Mouse (Mus musculus): Measurements from ENCODE around the gene Pink1. TPM values are rescaled to one million over a fixed set of nuclear protein-coding genes. Genes with fewer than 3 reads are reported as not detected.
A peak's percentile ranks its signal among the peaks of the same experiment; 100 is the strongest.

Gene Pink1
- total and polyA plus RNA-seq, 2 experiments from 2014 or later = 143 to 288 TPM

- no peaks in the 10 kb centered on the region for H3K27me3 ChIP-seq (ENCODE audit: insufficient read depth, low read length)
- no peak overlapping the region for H3K9ac ChIP-seq (replicated peaks; ENCODE audit: low read length)
- DNase-seq (ENCODE audit: low spot score) (peak; percentile 39), ATAC-seq (no peak)
- H3K4me3 ChIP-seq (ENCODE audit: low read length) = no peak overlapping the region
- no peaks in the 10 kb centered on the region for H3K36me3 ChIP-seq (ENCODE audit: insufficient read depth, low read length)
- no peaks in the 10 kb centered on the region for H3K4me1 ChIP-seq (ENCODE audit: insufficient read depth, low read length)
- H3K9me3 ChIP-seq (ENCODE audit: low read length) = no peaks in the 10 kb centered on the region
- H3K4me2 ChIP-seq (ENCODE audit: low read depth, low read length) = no peak overlapping the region
- 50% methylated on average over 10 of the region's 10 CpGs for WGBS
- H3K27ac ChIP-seq = peak overlapping the region; percentile 16; the same call in 1 of the 2 replicates
- no peak for TF ChIP-seq CTCF (IDR thresholded peaks at IDR 0.05; ENCODE audit: low read depth)
Observed at GRCm38 (mm10) chr4:138343341-138343837, 17.3 kb upstream of the Pink1 start.

- H3K27ac ChIP-seq = peak overlapping the region; percentile 16; the same call in 1 of the 2 replicates
- DNase-seq (ENCODE audit: low spot score) = no peak
- no peaks in the 10 kb centered on the region for H3K27me3 ChIP-seq (ENCODE audit: insufficient read depth, low read length)
- no peaks in the 10 kb centered on the region for H3K4me1 ChIP-seq (ENCODE audit: insufficient read depth, low read length)
- no peak overlapping the region for H3K4me2 ChIP-seq (ENCODE audit: low read depth, low read length)
- TF ChIP-seq CTCF (IDR thresholded peaks at IDR 0.05; ENCODE audit: low read depth) = no peak
- no peak for ATAC-seq
- H3K9me3 ChIP-seq (ENCODE audit: low read length) = no peaks in the 10 kb centered on the region
- no peak overlapping the region for H3K4me3 ChIP-seq (ENCODE audit: low read length)
- H3K9ac ChIP-seq (replicated peaks; ENCODE audit: low read length) = no peak overlapping the region
- H3K36me3 ChIP-seq (ENCODE audit: insufficient read depth, low read length) = no peaks in the 10 kb centered on the region
- WGBS = 85% methylated on average over 6 of the region's 6 CpGs
Observed at GRCm38 (mm10) chr4:138342778-138343177, 16.7 kb upstream of the Pink1 start.

DNA sequence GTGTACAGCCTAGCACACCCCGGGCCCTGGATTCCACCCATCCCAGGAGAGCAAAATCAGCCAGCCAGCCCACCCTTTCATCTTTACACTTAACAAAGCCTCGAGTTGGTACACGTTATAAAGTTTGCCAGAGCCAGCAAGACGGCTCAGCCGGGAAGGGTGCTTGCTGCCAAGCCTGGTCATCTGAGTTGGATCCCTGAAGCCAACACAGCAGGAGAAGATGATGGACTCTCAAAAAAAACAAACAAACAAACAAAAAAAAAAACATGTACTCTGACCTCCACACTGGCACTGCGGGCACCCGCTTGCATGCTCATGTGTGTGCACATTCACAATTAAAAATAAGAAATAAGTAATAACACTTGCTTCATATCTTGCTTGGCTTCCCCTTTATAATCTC lies 15.9 kb upstream of the Pink1 start:
- H3K27ac ChIP-seq = no peak overlapping the region
- TF ChIP-seq CTCF (IDR thresholded peaks at IDR 0.05; ENCODE audit: low read depth) = no peak
- H3K36me3 ChIP-seq (ENCODE audit: insufficient read depth, low read length) = no peaks in the 10 kb centered on the region
- no peaks in the 10 kb centered on the region for H3K9me3 ChIP-seq (ENCODE audit: low read length)
- no peaks in the 10 kb centered on the region for H3K27me3 ChIP-seq (ENCODE audit: insufficient read depth, low read length)
- H3K9ac ChIP-seq (replicated peaks; ENCODE audit: low read length) = no peak overlapping the region
- WGBS = 56% methylated on average over 7 of the region's 7 CpGs
- no peak overlapping the region for H3K4me2 ChIP-seq (ENCODE audit: low read depth, low read length)
- ATAC-seq (no peak), DNase-seq (ENCODE audit: low spot score) (no peak)
- H3K4me3 ChIP-seq (ENCODE audit: low read length) = no peak overlapping the region
- H3K4me1 ChIP-seq (ENCODE audit: insufficient read depth, low read length) = no peaks in the 10 kb centered on the region

DNA sequence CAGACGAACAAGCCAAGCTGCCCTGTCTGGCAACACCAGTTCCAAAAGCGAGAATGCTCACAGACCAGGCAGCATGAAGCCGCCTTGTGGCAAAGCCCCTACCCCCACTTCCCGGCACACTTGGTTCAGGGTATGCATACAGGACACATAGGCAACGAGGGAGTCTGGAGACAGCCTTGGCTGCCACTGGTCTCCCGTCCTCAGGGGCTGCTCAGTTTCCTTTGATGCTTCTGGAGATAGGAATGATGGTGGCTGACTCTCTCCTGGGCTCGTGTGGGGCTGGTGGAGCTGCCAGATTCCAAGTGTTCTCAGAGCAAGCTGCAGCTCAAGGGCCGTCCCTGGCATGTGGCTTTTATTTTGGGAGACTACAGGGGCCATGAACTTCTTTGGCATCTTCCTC lies 15.3 kb upstream of the Pink1 start:
- TF ChIP-seq CTCF (IDR thresholded peaks at IDR 0.05; ENCODE audit: low read depth) = no peak
- no peak overlapping the region for H3K4me3 ChIP-seq (ENCODE audit: low read length)
- no peaks in the 10 kb centered on the region for H3K9me3 ChIP-seq (ENCODE audit: low read length)
- no peak overlapping the region for H3K4me2 ChIP-seq (ENCODE audit: low read depth, low read length)
- 53% methylated on average over 8 of the region's 8 CpGs for WGBS
- ATAC-seq (no peak), DNase-seq (ENCODE audit: low spot score) (no peak)
- H3K36me3 ChIP-seq (ENCODE audit: insufficient read depth, low read length) = no peaks in the 10 kb centered on the region
- H3K27me3 ChIP-seq (ENCODE audit: insufficient read depth, low read length) = no peaks in the 10 kb centered on the region
- no peak overlapping the region for H3K27ac ChIP-seq
- H3K4me1 ChIP-seq (ENCODE audit: insufficient read depth, low read length) = no peaks in the 10 kb centered on the region
- H3K9ac ChIP-seq (replicated peaks; ENCODE audit: low read length) = no peak overlapping the region

DNA sequence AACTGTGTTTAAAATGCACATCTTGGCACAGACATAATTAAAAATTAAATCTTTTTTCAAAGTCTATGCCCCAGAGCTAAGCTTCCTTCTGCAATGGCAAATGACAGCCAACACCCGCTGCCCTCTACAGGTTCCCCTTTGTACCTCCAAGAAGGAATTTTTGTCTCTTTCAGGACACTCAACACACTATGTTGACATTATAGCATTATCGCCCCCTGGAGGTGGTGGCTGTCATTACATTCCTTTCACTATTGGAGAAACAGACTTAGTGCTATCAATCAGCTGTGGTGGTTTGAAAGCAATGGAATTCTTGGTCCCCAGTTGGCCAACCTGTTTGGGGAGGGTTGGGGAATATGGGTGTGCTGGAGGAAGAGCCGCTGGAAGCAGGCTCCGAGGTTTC lies 13.9 kb upstream of the Pink1 start:
- no peaks in the 10 kb centered on the region for H3K27me3 ChIP-seq (ENCODE audit: insufficient read depth, low read length)
- no peak overlapping the region for H3K27ac ChIP-seq
- no peak overlapping the region for H3K4me3 ChIP-seq (ENCODE audit: low read length)
- H3K36me3 ChIP-seq (ENCODE audit: insufficient read depth, low read length) = no peaks in the 10 kb centered on the region
- ATAC-seq (0 out of 2 replicates have a peak, but pooled peaks have one; percentile 32), DNase-seq (ENCODE audit: low spot score) (peak; percentile 66)
- H3K9ac ChIP-seq (replicated peaks; ENCODE audit: low read length) = no peak overlapping the region
- H3K4me1 ChIP-seq (ENCODE audit: insufficient read depth, low read length) = no peaks in the 10 kb centered on the region
- WGBS = 33% methylated on average over 4 of the region's 4 CpGs
- no peaks in the 10 kb centered on the region for H3K9me3 ChIP-seq (ENCODE audit: low read length)
- TF ChIP-seq CTCF (IDR thresholded peaks at IDR 0.05; ENCODE audit: low read depth) = peak; percentile 77
- H3K4me2 ChIP-seq (ENCODE audit: low read depth, low read length) = no peak overlapping the region

DNA sequence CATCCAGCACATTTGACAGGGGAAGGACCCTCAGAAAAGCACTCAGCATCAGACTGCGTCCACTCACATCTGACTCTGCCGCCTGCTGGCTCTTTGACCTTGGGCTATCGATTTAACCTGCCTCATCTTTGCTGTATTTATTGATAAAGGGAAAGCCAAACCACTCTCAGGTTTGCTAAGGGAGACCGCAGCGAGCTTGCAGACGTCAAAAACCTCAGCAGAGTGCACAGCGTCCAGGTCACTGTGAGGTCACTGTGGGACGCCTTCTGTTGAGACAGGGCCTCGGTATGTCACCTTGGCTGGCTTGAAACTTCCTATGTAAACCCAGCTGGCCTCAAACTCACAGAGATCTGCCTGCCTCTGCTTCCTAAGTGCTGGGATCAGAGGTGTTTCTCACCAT lies 11.2 kb upstream of the Pink1 start:
- no peak for TF ChIP-seq CTCF (IDR thresholded peaks at IDR 0.05; ENCODE audit: low read depth)
- Histone ChIP-seq H3K36me3 (ENCODE audit: insufficient read depth, low read length) (no peaks in the 10 kb centered on the region), H3K4me3 (ENCODE audit: low read length) (no peak overlapping the region), H3K9me3 (ENCODE audit: low read length) (no peaks in the 10 kb centered on the region), H3K4me1 (ENCODE audit: insufficient read depth, low read length) (no peaks in the 10 kb centered on the region), H3K27ac (no peak overlapping the region), H3K4me2 (ENCODE audit: low read depth, low read length) (no peak overlapping the region), H3K27me3 (ENCODE audit: insufficient read depth, low read length) (no peaks in the 10 kb centered on the region), H3K9ac (replicated peaks; ENCODE audit: low read length) (no peak overlapping the region)
- WGBS = 81% methylated on average over 9 of the region's 9 CpGs
- DNase-seq (ENCODE audit: low spot score) = no peak
- no peak for ATAC-seq

GRCm38 (mm10) chr4:138336876-138337275 lies 10.8 kb upstream of the Pink1 start:
- Histone ChIP-seq H3K27me3 (ENCODE audit: insufficient read depth, low read length) (no peaks in the 10 kb centered on the region), H3K4me1 (ENCODE audit: insufficient read depth, low read length) (no peaks in the 10 kb centered on the region), H3K36me3 (ENCODE audit: insufficient read depth, low read length) (no peaks in the 10 kb centered on the region), H3K9ac (replicated peaks; ENCODE audit: low read length) (no peak overlapping the region), H3K27ac (no peak overlapping the region), H3K9me3 (ENCODE audit: low read length) (no peaks in the 10 kb centered on the region), H3K4me2 (ENCODE audit: low read depth, low read length) (no peak overlapping the region), H3K4me3 (ENCODE audit: low read length) (no peak overlapping the region)
- TF ChIP-seq CTCF (IDR thresholded peaks at IDR 0.05; ENCODE audit: low read depth) = no peak
- WGBS = 68% methylated on average over 5 of the region's 5 CpGs
- DNase-seq (ENCODE audit: low spot score) (no peak), ATAC-seq (no peak)

Data from hindbrain, postnatal 0 days (tissue).